Mouse (Mus musculus) thymus, adult 18-20 months (tissue): ENCODE measurements around the gene Alpl.

Source experiments
- DNase-seq, 2 experiments: peaks; one replicate each; pipeline ENCODE4 v3.0.0; 2022; ENCODE audit warnings: mixed read lengths in 2 of 2

Alpl gene

DNA sequence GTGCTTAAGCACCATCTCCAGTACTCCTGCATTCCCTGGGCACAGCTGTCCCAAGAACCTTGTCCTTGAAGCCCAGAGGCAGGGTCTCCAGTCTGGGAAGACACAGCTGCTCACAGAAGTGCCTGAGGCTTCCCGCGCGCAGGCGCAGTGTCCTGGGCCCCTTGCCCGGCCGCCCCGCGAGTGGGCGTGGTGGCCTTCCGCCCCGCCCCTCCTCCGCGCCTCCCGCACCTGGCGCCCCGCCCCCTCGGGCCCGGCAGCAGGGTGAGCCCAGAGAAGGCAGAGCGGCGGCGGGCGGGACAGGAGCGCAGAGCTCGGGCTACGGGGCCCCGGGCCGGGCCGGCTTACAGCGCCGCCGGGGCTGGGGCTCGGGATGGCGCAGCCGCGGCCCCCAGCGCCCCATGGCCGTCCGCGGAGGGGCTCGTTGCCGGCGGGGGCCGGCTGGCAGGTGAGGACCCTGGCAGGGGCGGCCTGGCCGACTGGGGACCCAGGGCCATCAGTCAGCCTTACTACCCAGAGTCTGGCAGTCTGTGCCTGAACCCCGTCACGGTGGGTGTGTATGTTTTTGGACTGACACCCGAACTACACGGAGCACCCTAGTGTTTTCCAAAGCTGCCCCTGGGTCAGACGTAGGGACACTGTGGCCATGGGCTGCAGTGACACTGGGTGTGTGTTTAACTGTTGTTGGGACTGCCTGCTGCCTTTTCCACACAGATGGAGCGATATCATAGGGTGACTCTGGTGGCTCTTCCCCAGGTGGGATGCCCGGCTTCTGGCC is 88.8 kb downstream of the Alpl start:
- DNase-seq, result peak; percentile 71 to 77

GRCm38 (mm10) chr4:137706510-137706909 is 89.7 kb downstream of the Alpl start:
- DNase-seq, result no peak

DNA sequence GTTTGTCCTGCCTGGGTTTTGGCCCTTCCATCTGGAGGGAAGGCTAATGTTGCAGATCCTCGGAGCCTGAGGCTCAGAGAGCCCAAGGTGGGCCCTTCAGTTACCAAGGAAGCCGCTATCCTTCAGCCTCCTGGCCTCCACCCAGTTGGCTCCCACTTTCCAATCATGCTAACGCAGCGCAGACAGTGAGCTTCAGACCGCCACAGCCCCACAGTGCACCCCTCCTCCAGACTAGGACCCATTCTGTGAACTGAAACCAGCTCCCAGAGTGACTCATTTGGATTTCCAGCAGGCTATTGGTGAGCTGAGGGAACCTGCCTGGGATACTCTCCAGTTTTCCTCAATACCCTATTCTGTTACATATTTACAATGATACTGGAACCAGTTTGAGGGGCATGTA is 90.8 kb downstream of the Alpl start:
- no peak for DNase-seq

GRCm38 (mm10) chr4:137704561-137704960 is 91.6 kb downstream of the Alpl start:
- no peak for DNase-seq

- no peak for DNase-seq
Observed at GRCm38 (mm10) chr4:137703077-137703476, 93.1 kb downstream of the Alpl start.

GRCm38 (mm10) chr4:137700960-137701359 is 95.2 kb downstream of the Alpl start:
- DNase-seq, result no peak

DNA sequence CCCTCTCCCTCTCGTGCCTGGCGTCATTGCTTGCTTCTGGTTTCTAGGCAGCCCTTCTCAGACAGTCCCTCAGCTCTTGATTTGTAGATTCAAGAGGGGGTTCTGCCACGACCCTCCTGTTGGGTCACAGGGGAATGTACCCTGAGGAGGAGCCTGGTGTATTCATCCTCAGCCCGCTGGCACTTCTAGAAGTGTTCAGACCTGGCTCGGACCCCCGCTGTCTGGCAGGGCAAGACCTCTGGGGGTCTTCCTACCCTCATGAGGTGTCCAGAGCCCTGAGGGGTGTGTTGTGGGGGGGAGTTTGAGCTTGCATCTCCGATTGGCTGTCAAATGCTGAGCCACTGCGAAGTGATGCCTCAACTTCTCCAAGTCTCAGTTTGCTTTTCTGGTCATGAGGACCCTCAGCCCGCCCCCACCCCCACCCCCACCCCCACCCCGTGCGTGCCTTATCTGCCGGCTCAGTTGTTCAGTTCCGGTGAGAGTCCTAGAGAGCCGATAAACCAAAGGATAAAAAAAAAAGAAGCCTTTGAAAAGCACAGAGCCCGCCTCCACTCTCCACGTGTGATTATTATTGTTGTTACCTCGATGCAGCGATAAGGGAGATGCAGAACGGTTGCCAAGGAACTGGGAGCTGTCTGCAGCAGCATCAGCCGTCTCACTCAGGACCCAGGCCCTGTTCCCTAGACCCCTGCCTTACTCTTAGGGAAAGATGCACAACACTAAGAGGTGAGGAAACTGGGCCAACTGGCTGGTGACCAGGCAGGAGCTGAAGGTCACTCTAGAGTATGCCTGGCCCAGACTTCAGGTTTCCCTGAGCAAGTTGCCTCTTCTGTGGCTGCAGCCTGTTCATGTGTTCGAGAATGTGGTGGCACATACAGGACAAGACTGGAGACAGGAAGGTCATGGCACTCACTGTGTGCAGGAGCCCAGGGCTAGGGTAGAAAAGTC is 96.6 kb downstream of the Alpl start:
- no peak for DNase-seq

DNA sequence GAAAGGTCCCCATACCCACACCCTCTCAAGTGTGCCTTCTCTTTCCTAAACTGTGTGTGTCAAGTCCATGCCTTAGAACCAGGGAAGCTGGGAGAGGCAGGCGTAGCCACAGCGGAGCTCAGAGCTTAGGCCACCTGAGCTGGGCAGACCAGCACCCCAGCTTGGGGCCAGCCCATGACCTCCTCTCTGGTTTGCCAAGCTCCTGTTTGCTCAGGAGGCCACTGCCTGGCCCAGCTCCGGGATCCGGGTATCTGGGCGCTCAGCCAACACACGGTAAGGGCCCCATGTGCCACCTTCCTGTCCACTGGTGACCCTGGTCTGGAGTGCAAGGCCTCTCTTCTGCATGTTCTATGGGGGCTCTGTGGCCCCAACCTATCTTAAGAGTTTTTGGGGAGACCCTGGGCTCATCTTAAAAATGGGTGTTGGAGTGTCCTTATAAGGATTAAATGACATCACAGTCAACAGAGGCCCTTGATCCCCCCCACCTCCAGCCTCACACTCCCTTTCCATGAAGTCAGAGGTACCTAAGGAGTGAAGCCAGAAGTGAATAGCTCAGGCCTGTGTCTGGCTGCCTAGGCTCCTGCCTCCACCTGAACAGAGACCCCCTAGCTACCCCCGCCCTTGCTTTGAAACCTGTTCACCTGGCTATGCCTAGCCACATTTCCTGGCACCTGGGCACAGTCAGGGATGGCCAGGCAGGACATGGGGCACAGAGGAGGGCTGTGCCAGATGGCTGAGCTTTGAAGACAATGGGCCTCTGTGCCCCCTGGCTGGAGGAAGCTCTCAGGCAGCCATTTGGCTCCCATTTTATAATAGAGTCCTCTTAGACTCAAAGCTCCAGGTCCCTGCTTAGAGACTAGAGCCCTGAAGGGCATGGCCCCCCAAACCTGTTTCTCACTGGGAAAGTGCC is 97.9 kb downstream of the Alpl start:
- DNase-seq, result no peak

DNA sequence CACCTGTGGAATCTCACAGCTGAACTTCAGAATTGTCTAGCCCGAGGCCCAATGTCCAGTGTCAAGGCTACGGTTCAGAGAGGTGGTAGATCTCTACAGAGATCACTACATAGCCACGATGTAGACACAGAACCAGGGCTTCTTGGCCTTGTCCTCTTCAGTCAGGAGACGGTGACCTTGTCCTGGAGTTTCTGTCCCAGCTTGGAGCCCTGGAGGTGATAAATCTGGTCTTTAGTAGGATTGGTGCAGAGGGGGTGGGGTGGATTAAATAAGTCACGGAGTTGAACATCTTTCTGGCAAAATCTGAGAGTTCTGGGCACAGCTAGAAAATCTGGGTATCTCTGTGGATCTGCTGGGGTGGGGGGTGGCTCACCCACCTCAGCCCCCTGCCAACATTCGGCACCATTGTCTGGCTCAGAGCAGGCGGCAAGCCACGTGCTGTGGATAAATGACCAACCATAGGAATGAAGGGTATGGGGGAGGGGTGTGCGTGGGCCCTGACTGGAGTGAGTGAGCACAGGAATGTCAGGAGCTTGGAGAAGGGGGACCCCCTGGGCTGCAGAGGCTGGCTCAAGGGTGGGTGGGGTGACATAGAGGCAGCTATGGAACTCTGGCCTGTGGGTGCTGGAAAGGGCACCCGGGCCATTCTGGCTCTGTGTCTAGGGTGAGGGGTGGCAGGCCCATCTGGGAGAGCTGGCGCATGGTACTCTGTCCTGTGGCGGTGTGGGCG is 98.9 kb downstream of the Alpl start:
- DNase-seq, result no peak

- DNase-seq, result no peak
Observed at GRCm38 (mm10) chr4:137695900-137696299, 100.3 kb downstream of the Alpl start.

DNA sequence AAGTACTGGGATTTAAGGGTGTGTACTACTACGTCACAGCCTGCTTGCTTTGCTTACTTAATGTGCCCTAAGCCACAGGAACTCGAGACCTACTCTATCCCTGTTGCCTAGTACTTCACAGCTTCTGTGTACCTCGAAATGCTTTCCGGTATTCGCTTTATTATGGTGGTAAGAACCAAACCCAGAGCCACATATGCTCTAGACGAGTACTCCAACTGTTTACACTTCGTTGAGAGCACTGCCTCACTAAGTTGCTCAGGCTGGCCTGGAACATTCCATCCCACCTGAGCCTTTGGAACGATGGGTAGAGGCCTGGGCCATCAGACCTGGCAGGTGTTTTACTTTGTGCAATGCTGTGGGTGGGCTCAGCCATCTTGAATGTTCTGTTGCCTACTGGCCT is 100.9 kb downstream of the Alpl start:
- DNase-seq, result no peak

- no peak for DNase-seq
Observed at GRCm38 (mm10) chr4:137692107-137692902, 103.9 kb downstream of the Alpl start.
